Mouse (Mus musculus) MEL (cell line): ENCODE results near the gene Baiap2. TPM values are rescaled to one million over a fixed set of nuclear protein-coding genes. Genes with fewer than 3 reads are reported as not detected.

Source experiments
- DNase-seq: peaks from one replicate; pipeline ENCODE4 v3.0.0; 2011; ENCODE audit warnings: low read depth, low spot score
- H3K27ac ChIP-seq: 2 replicates; pipeline ENCODE4 v1.5.1; 2012; ENCODE audit warnings: low read depth, mild to moderate bottlenecking, control low read depth, low read length, moderate library complexity; ENCODE audit not compliant: control insufficient read depth
- H3K27me3 ChIP-seq, 2 experiments: fragments of 150-350 bp in 1 of 2; sonication (generic) in 1 of 2; 2 replicates each; pipeline ENCODE4 v1.6.1; 2012; ENCODE audit warnings: low read length in 2 of 2, mild to moderate bottlenecking in 2 of 2, improper control_type of control experiment in 1 of 2, moderate library complexity in 1 of 2; ENCODE audit not compliant: insufficient read depth in 2 of 2, control insufficient read depth in 1 of 2
- H3K36me3 ChIP-seq, 2 experiments: 2 replicates each; pipeline ENCODE4 v1.6.1; 2012 to 2014; ENCODE audit warnings: low read length in 2 of 2, improper control_type of control experiment in 1 of 2, inconsistent platforms in 1 of 2, mild to moderate bottlenecking in 1 of 2; ENCODE audit not compliant: insufficient read depth in 2 of 2, control insufficient read depth in 1 of 2
- H3K4me1 ChIP-seq, 2 experiments: fragments of 150-350 bp in 1 of 2; sonication (generic) in 1 of 2; 2 replicates each; pipeline ENCODE4 v1.6.1; 2012; ENCODE audit warnings: low read length in 2 of 2, improper control_type of control experiment in 1 of 2, mild to moderate bottlenecking in 1 of 2; ENCODE audit not compliant: insufficient read depth in 2 of 2, control insufficient read depth in 1 of 2
- H3K4me3 ChIP-seq, 2 experiments: fragments of 150-350 bp in 1 of 2; sonication (generic) in 1 of 2; 2 replicates each; pipeline ENCODE4 v1.5.1; 2012; ENCODE audit warnings: low read depth in 2 of 2, low read length in 2 of 2, mild to moderate bottlenecking in 2 of 2, moderate library complexity in 2 of 2, control low read depth in 1 of 2, improper control_type of control experiment in 1 of 2; ENCODE audit not compliant: control insufficient read depth in 1 of 2, insufficient read depth in 1 of 2
- H3K79me2 ChIP-seq: 2 replicates; pipeline ENCODE4 v1.6.1; 2012; ENCODE audit warnings: mild to moderate bottlenecking, low read length, moderate library complexity; ENCODE audit not compliant: control insufficient read depth, poor library complexity, insufficient read depth
- H3K9ac ChIP-seq: 2 replicates; pipeline ENCODE4 v1.6.1; 2012; ENCODE audit warnings: low read depth, mild to moderate bottlenecking, control low read depth, low read length, moderate library complexity; ENCODE audit not compliant: control insufficient read depth, poor library complexity, severe bottlenecking
- H3K9me3 ChIP-seq: fragments of 150-350 bp; sonication (generic); replicated peaks from 2 replicates; pipeline ENCODE4 v1.6.1; 2012; ENCODE audit warnings: mild to moderate bottlenecking, low read length, improper control_type of control experiment, moderate library complexity; ENCODE audit not compliant: insufficient read depth
- BHLHE40 ChIP-seq: IDR thresholded peaks from 2 replicates; pipeline ENCODE4 v1.6.1; 2012; ENCODE audit warnings: low read depth, mild to moderate bottlenecking, inconsistent platforms, low read length, improper control_type of control experiment, borderline replicate concordance
- E2F4 ChIP-seq: IDR thresholded peaks from 2 replicates; pipeline ENCODE4 v1.6.1; 2011; ENCODE audit warnings: low read depth, low read length, improper control_type of control experiment, borderline replicate concordance
- ELF1 ChIP-seq: IDR thresholded peaks from 2 replicates; pipeline ENCODE4 v1.6.1; 2014; ENCODE audit warnings: low read depth, mild to moderate bottlenecking, inconsistent platforms, low read length, improper control_type of control experiment, moderate library complexity
- EP300 ChIP-seq, 2 experiments: IDR thresholded peaks; 2 replicates each; pipeline ENCODE4 v1.6.1; 2011; ENCODE audit warnings: improper control_type of control experiment in 2 of 2, low read length in 2 of 2, low read depth in 1 of 2, mild to moderate bottlenecking in 1 of 2
- ETS1 ChIP-seq: IDR thresholded peaks from 2 replicates; pipeline ENCODE4 v1.6.1; 2012; ENCODE audit warnings: low read depth, mild to moderate bottlenecking, inconsistent platforms, low read length, improper control_type of control experiment, moderate library complexity
- GABPA ChIP-seq: IDR thresholded peaks from 2 replicates; pipeline ENCODE4 v1.6.1; 2012; ENCODE audit warnings: low read depth, mild to moderate bottlenecking, inconsistent platforms, low read length, improper control_type of control experiment, moderate library complexity
- GATA1 ChIP-seq: IDR thresholded peaks from 2 replicates; pipeline ENCODE4 v1.6.1; 2011; ENCODE audit warnings: low read depth, low read length, improper control_type of control experiment
- JUND ChIP-seq: IDR thresholded peaks from 2 replicates; pipeline ENCODE4 v1.6.1; 2011; ENCODE audit warnings: low read depth, mild to moderate bottlenecking, improper control_type of control experiment, low read length
- MEF2A ChIP-seq: IDR thresholded peaks from 2 replicates; pipeline ENCODE4 v1.6.1; 2014; ENCODE audit warnings: low read depth, mild to moderate bottlenecking, inconsistent platforms, low read length, improper control_type of control experiment; ENCODE audit not compliant: poor library complexity, insufficient replicate concordance, severe bottlenecking; ENCODE audit errors: extremely low read depth
- POLR2A ChIP-seq, 2 experiments: IDR thresholded peaks; 2 replicates each; pipeline ENCODE4 v1.6.1; 2011 to 2012; ENCODE audit warnings: low read length in 2 of 2, mild to moderate bottlenecking in 2 of 2, control low read depth in 1 of 2, improper control_type of control experiment in 1 of 2, low read depth in 1 of 2, moderate library complexity in 1 of 2; ENCODE audit not compliant: control insufficient read depth in 1 of 2, insufficient read depth in 1 of 2, poor library complexity in 1 of 2
- RAD21 ChIP-seq: IDR thresholded peaks from 2 replicates; pipeline ENCODE4 v1.6.1; 2011; ENCODE audit warnings: mild to moderate bottlenecking, low read depth, low read length, improper control_type of control experiment
- SIN3A ChIP-seq: IDR thresholded peaks from 2 replicates; pipeline ENCODE4 v1.6.1; 2012; ENCODE audit warnings: low read length, improper control_type of control experiment, inconsistent platforms
- USF1 ChIP-seq: IDR thresholded peaks from 2 replicates; pipeline ENCODE4 v1.6.1; 2014; ENCODE audit warnings: low read depth, mild to moderate bottlenecking, inconsistent platforms, low read length, improper control_type of control experiment, moderate library complexity
- ZC3H11A ChIP-seq: IDR thresholded peaks from 2 replicates; pipeline ENCODE4 v1.6.1; 2012; ENCODE audit warnings: low read depth, mild to moderate bottlenecking, inconsistent platforms, low read length, improper control_type of control experiment
- ZKSCAN1 ChIP-seq: IDR thresholded peaks from 2 replicates; pipeline ENCODE4 v1.6.1; 2012; ENCODE audit warnings: low read depth, mild to moderate bottlenecking, inconsistent platforms, low read length, improper control_type of control experiment, moderate library complexity
- ZMIZ1 ChIP-seq: IDR thresholded peaks from 2 replicates; pipeline ENCODE4 v1.6.1; 2012; ENCODE audit warnings: low read depth, mild to moderate bottlenecking, inconsistent platforms, low read length, improper control_type of control experiment, moderate library complexity
- ZNF384 ChIP-seq: IDR thresholded peaks from 2 replicates; pipeline ENCODE4 v1.6.1; 2012; ENCODE audit warnings: low read depth, mild to moderate bottlenecking, inconsistent platforms, low read length, improper control_type of control experiment
- polyA plus RNA-seq, 2 experiments: library from polyadenylated mRNA; stranded (reverse) in 1 of 2; unstranded in 1 of 2; fragments of >175 nt in 1 of 2; fragments of >200 nt in 1 of 2; gene quantifications; 2 replicates each; pipeline versions ENCODE4 v1.2.1 to v1.2.4; 2012; ENCODE audit warnings: low replicate concordance in 2 of 2, low read depth in 1 of 2; ENCODE audit not compliant: insufficient read length in 2 of 2, insufficient read depth in 1 of 2, missing spikeins in 1 of 2
- total RNA-seq: library from RNA; depleted of rRNA; stranded (reverse); fragments of 300-350 nt; gene quantifications from 2 replicates; pipeline ENCODE4 v1.2.3, GENCODE M21; 2012

Baiap2 gene
- total and polyA plus RNA-seq, 3 experiments: 27.5 to 31.3 TPM; not detected in 1

GRCm38 (mm10) chr11:120008501-120008900 lies 65.9 kb downstream of the Baiap2 start:
- Histone ChIP-seq H3K9ac (no peak overlapping the region), H3K79me2 (no peaks in the 10 kb centered on the region), H3K9me3 (no peaks in the 10 kb centered on the region), H3K36me3 (no peaks in the 10 kb centered on the region), H3K27me3 (no peaks in the 10 kb centered on the region), H3K4me3 (no peak overlapping the region), H3K27ac (no peak overlapping the region), H3K4me1 (no peaks in the 10 kb centered on the region)
- no peak for DNase-seq
- TF ChIP-seq ZC3H11A (no peak), ETS1 (no peak), ZKSCAN1 (no peak), BHLHE40 (no peak)

DNA sequence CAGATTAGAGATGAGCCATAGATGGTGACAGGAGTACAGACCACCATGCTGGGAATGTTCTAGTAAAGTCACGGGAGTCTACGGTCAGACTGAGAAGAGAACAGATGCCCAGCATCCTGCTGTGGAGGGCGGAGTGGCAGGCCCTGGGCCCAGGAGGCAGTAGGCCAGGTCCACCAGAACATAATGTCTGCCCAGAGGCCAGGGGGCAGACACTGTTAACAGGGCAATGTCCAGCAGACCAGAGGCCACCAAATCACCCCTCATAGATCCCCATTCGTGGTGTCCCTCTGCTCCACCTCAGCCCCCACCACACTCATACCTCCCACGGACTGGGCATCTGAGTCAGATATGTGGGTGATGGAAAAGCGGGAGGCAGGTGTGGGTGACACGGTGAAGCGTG lies 66.4 kb downstream of the Baiap2 start:
- H3K27me3 ChIP-seq: no peaks in the 10 kb centered on the region
- H3K4me3 ChIP-seq: no peak overlapping the region

DNA sequence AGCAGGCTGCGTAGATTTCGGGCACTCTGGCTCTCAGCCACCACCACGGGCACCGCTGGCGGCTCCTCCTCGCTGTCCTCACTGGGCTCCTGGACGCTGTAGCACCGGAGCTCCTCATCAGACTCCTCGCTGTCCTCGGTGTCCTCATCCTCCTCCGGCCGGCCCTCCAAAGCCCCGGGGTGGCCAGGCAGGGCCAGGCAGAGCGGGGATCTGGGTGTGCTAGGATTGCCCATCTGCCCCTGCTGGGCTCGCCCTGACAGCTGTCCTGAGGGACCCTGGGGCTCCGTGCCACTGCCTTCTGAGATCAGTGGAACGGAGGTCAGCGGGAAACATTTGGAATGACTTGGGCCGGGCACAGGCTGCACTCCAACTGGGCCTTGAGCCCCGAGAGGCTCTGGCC lies 67.4 kb downstream of the Baiap2 start:
- Histone ChIP-seq H3K9ac (no peak overlapping the region), H3K27ac (no peak overlapping the region), H3K9me3 (no peaks in the 10 kb centered on the region), H3K27me3 (no peaks in the 10 kb centered on the region), H3K4me3 (no peak overlapping the region), H3K79me2 (no peaks in the 10 kb centered on the region), H3K4me1 (no peaks in the 10 kb centered on the region)
- no peak for TF ChIP-seq ZKSCAN1
- no peak for TF ChIP-seq ZMIZ1
- TF ChIP-seq MEF2A: no peak
- TF ChIP-seq POLR2A (IDR thresholded peaks at IDR 0.05; ENCODE audit: control insufficient read depth in 1 of 2, insufficient read depth in 1 of 2, low read depth in 1 of 2, low read length in 2 of 2, poor library complexity in 1 of 2): no peak
- no peak for TF ChIP-seq ETS1
- no peak for TF ChIP-seq GABPA
- no peak for TF ChIP-seq GATA1
- no peak for TF ChIP-seq EP300 (IDR thresholded peaks at IDR 0.05; ENCODE audit: low read depth in 1 of 2, low read length in 2 of 2)
- TF ChIP-seq, all 39 proteins: peak for 0
- H3K36me3 ChIP-seq: no peaks in the 10 kb centered on the region
- DNase-seq: no peak

More for the DNA sequence above, 66.4 kb downstream of the Baiap2 start:
- H3K36me3 ChIP-seq: no peaks in the 10 kb centered on the region
- TF ChIP-seq MEF2A: no peak
- no peak for TF ChIP-seq USF1
- no peak for TF ChIP-seq SIN3A
- TF ChIP-seq GATA1: no peak
- no peak for TF ChIP-seq E2F4
- no peak for TF ChIP-seq ELF1
- TF ChIP-seq ZNF384: no peak
- no peak for TF ChIP-seq JUND
- no peak for TF ChIP-seq RAD21
- TF ChIP-seq, all 39 proteins: peak for 0
- H3K27ac ChIP-seq: no peak overlapping the region
- no peak for DNase-seq
- H3K9ac ChIP-seq: no peak overlapping the region
- H3K4me1 ChIP-seq: no peaks in the 10 kb centered on the region
- no peaks in the 10 kb centered on the region for H3K9me3 ChIP-seq
- H3K79me2 ChIP-seq: no peaks in the 10 kb centered on the region
